Mouse (Mus musculus) gastrocnemius, adult 18-20 months (tissue): Measurements from ENCODE around the gene Thbs3. TPM values are rescaled to one million over a fixed set of nuclear protein-coding genes. Genes with fewer than 3 reads are reported as not detected.
A peak's percentile ranks its signal among the peaks of the same experiment; 100 is the strongest.
"Not testable (repeated sequence)": the region's sequence is repeated elsewhere in the genome, so short reads cannot be mapped to it uniquely, and the experiment has no call there.

Experiments used
- DNase-seq: peaks from one replicate; pipeline ENCODE4 v3.0.0; 2021; ENCODE audit warnings: low spot score
- total RNA-seq, 2 experiments: library from RNA; stranded (reverse); gene quantifications; 2 replicates each; pipeline ENCODE4 v1.2.3; 2021

Gene Thbs3
- total RNA-seq, 2 experiments from 2014 or later: 3.6 to 9.2 TPM

DNA sequence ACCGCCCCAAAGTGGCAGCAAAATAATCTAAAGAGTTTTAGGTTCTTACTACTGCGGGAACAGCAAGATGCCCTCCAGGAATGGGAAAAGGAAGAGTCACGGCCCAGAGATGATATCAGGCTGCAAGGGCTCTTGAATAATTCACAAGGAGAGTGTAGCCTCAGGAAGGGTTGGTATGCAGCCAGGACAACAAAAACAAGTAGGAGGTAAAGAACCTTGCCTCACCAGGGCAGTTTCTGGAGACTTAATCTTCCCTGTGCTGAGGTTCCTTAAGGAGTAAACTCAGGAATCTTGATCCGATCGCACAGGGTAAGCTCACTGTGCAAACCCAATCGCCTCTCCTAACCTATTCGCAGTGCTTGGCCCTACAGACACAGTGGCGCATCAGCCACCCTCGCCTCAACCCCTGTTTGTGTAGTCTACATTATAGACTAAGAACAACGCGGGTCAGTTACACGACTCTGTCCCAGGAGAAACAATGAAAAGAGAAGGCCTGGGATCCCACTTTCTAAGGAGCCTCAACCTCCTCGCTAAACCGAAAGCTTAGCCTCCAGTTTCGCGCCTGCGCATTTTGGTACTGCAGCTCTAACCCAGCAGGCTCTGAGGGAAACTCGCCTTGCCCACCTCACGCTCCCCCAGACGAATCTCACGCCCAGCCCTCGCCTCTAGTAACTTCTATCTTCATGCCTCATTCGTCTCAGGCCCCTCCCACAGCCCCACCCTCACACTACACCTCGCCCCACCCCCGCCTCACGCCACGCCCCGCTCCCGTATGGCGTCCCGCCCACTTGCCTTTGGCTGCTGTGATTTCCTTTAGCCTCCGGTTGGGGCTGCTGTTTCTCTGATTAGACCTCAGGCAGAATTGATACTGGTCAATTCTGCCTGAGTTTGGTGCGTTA is 18.8 kb upstream of the Thbs3 start:
- DNase-seq: peak; percentile 85

DNA sequence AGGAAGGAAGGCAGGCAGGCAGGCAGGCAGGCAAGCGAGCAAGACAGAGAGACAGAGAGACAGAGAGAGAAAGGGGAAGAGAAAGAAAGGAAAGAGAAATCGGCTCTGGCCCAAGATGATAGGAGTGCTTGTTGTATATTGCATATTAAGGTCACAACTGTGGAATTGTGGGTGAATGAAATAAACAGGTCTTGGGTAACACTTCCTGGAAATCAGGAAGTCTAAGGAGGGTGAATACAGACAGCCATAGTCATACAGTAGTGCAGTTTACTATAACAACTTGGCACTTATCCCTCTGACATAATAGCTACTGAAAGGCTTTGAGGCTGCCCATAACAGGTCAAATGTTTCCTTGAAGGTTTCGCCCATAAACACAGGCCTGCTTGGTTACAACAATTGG is 15.1 kb upstream of the Thbs3 start:
- DNase-seq: no peak

DNA sequence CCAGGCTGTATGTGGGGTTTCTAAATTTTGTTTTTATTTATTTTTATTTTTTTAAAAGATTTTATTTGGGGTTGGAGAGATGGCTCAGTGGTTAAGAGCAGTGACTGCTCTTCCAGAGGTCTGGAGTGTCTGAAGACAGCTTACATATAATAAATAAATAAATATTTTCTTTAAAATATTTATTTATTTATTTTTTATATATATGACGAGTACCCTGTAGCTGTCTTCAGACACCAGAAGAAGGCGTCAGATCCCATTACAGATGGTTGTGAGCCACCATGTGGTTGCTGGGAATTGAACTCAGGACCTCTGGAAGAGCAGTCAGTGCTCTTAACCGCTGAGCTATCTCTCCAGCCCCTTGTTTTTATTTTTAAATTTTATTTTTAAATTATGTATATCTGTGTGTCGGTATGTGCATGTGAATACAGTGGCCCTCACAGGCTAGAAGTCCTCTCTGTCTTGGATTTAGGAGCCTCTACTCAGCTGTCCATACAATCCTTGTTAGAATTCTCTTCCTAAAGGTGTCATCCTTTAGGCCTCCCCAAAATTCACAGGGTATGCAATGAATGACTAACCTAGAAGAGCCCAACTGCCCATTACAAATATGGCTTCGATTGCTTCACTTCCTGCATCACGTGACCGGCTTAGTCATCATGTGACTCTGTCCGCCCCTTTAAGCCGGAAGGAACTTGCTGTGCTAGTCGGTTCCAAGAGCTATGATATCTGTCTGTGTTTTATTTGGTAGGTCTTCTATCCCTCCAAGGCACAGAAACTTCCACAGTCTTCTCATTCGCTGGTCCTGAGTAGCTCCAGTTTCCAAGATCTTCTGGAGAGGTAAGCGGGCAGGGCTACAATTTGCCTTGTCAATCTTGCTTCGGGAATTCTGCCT is 12.5 kb upstream of the Thbs3 start, which contains the start of gene Gba:
Gba (plus strand) TSS at position 676 of the 889 bp plus-strand sequence.
- DNase-seq: peak; percentile 88

- DNase-seq: no peak
These were observed 11.9 kb upstream of the Thbs3 start for GRCm38 (mm10) chr3:89203142-89203514.

- DNase-seq: no peak
These were observed 8.9 kb upstream of the Thbs3 start for GRCm38 (mm10) chr3:89206079-89206478.

- DNase-seq: no peak
These were observed 8.3 kb upstream of the Thbs3 start for GRCm38 (mm10) chr3:89206695-89207094.

DNA sequence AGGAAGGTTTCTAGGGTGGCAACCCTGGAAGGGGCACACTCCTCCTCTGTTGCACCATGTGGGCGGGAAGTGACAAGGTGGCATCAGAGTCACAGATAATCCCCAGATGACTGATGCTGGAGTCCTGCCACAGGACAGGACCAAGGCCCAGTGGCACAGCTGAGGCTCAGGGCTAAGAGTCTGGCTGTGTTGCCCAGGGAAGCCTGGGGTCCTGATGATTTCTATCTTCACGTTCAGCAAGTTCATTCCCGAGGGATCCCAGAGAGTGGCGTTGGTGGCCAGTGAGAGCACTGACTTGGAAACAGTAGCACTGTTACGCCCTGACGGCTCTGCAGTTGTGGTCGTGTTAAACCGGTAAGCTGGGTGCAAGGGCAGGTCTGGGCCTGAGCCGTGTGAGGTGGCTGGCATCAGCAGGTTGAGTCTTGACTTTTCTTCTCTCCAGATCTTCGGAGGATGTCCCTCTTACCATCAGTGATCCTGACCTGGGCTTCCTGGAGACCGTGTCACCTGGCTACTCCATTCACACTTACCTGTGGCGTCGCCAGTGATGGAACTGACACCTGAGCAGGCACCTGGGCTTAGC is 6.8 kb upstream of the Thbs3 start:
- DNase-seq: no peak

DNA sequence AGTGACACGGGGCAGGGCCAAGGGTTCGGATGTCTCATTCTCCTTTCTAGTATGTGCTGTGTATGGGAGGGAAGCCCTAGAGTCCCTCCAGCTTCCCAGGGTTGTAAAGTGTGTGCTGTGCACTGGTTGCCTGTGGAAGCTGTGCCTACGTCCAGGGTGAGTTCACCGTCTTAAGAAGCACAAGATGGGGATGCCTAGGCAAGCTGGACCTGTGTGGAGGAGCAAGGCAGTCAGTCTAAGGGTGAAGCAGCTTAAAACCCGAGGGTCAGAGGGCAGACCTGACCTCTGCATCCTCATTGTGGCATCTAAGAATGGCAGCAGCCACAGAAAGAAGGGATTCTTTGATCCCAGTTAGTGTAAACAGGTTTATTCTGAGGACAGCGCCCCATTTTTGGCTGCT is 6.2 kb upstream of the Thbs3 start:
- no peak for DNase-seq

DNA sequence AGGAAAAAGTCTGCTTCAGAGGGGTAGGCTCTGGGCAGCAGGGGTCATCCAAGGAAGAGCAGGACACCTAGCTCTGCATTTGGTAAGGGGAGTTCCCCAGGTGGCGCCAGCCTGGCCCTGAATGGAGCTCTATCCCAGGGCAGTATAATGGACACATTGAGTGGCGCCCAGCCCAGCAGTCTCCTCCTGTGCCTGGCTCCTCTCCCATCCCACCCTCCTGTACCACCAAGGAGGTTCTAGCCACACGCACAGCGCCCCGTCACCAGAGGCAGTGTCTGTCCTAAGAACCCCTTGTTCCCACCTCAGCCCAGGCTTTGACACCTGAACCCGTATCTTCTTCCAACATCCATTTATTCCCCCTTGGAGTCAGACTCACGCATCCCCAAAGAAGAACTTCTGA is 5.2 kb upstream of the Thbs3 start:
- no peak for DNase-seq

GRCm38 (mm10) chr3:89210162-89210561 is 4.8 kb upstream of the Thbs3 start:
- no peak for DNase-seq

DNA sequence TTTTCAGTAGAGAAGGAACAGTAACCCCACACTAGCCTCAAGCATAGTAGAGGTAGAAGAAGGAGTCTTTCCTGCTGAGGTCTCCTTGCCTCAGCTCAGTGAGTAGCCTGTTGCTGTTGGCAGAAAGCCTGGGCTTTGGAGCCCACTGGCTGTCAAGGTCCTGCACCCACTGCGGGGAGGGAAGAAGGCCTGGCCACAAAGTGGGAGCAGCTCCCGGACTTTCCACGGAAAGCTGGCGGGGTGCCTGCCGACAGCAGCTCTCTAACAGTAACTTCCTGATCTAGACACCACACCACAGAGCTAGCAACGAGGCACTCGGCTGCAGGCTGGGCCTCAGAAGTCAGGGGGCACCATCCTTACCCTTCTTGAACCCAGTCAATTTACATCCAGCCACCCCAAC is 4.2 kb upstream of the Thbs3 start:
- no peak for DNase-seq

GRCm38 (mm10) chr3:89213803-89214530 is 1.0 kb upstream of the Thbs3 start:
- DNase-seq: peak; percentile 95

DNA sequence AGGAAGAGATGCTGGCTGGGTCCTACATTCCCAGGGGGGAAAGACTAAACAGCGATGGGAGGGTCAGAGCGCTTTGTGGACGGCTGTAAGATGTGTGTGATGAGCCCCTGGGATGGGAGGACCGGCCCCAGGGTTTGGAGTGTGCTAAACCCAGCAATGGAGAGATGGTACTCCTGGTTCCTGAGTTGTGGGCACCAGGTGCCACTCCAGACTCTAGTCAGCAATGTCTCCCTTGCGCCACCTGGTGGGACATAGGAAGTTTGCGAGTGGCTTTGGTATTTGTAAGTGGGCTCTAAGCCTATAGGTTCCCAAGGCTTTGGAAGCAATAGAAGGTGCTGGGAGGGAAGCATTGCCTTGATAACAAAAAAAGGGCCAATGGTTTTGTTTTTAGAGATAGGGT is 873 bp downstream of the Thbs3 start:
- DNase-seq: peak; percentile 84

- DNase-seq: not testable (repeated sequence)
These were observed 1.4 kb downstream of the Thbs3 start for GRCm38 (mm10) chr3:89216407-89216806.

GRCm38 (mm10) chr3:89218271-89218670 is 3.3 kb downstream of the Thbs3 start:
- no peak for DNase-seq

GRCm38 (mm10) chr3:89219546-89219945 is 4.6 kb downstream of the Thbs3 start:
- no peak for DNase-seq

GRCm38 (mm10) chr3:89221167-89221566 is 6.2 kb downstream of the Thbs3 start:
- no peak for DNase-seq

GRCm38 (mm10) chr3:89224796-89225195 is 9.8 kb downstream of the Thbs3 start:
- DNase-seq: no peak

- no peak for DNase-seq
These were observed 10.4 kb downstream of the Thbs3 start for GRCm38 (mm10) chr3:89225321-89225815.

DNA sequence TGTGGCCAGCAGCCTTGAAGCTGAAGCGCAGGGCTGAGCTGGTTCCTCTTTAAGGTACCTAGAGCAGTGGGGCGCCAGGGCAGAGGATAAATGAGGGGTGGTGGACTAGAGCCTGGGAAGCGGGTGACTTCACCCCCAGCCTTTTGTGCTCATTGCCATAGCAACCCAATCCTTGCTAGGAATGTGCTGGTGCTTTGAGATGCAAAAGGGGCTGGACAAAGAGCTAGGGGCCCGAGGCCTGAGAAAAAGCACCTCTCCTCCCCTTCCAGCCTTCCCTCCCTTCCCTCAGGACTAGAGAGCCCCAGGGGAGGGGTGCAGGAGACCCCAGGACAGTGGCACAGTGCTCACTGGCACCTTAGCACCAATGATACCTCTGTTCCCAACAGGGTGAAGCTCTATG is 10.9 kb downstream of the Thbs3 start:
- DNase-seq: no peak

DNA sequence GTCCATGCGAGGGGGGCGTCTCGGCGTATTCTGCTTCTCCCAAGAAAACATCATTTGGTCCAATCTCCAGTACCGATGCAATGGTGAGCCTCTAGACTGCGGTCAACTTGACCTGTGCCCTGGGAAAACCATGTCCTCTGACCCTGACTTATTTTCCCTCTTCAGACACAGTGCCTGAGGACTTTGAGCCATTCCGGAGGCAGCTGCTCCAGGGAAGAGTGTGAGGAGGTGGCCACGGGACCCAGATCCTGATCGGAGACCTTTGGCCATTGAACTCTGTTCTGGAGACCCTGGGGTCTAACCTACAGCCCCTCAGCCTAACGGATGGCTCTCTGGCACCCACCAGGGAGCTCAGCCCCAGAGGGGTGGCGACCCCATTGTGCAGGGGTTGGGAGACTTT is 11.4 kb downstream of the Thbs3 start:
- no peak for DNase-seq
